Mouse (Mus musculus) heart, postnatal 25 days (tissue): ENCODE measurements around the gene Adgra1. TPM values are rescaled to one million over a fixed set of nuclear protein-coding genes. Genes with fewer than 3 reads are reported as not detected.

Experiments
- DNase-seq: peaks from one replicate; pipeline ENCODE4 v3.0.0; 2022; ENCODE audit warnings: low spot score
- intact Hi-C: fragments of 180-260 bp; cut with DNase I; formaldehyde crosslinking; loops from one replicate; pipeline ENCODE4 v1.15.1; 2025
- total RNA-seq, 2 experiments: library from RNA; stranded (reverse); gene quantifications; 2 replicates each; pipeline ENCODE4 v1.2.3; 2021

Adgra1 gene
- total RNA-seq, 2 experiments from 2014 or later = 0.28 TPM; not detected in 1

GRCm38 (mm10) chr7:139900456-139900855, 66.5 kb downstream of the Adgra1 start:
- no peak for DNase-seq
- intact Hi-C loops = no loop called here

GRCm38 (mm10) chr7:139900896-139901295, 66.9 kb downstream of the Adgra1 start:
- intact Hi-C loops = no loop called here

GRCm38 (mm10) chr7:139901981-139902380, 68.0 kb downstream of the Adgra1 start:
- intact Hi-C loops = no loop called here
- DNase-seq = no peak

More at GRCm38 (mm10) chr7:139900896-139901295, 66.9 kb downstream of the Adgra1 start:
- DNase-seq = no peak

GRCm38 (mm10) chr7:139905261-139905660, 71.3 kb downstream of the Adgra1 start:
- intact Hi-C loops = loop anchor here (2.0 kb wide), 2 partner anchors 90 to 158 kb away; no protein-coding TSS in a partner anchor
- no peak for DNase-seq

- no peak for DNase-seq
- intact Hi-C loops = loop anchor here (2.0 kb wide), 2 partner anchors 89 to 157 kb away; no protein-coding TSS in a partner anchor
Observed at GRCm38 (mm10) chr7:139905661-139906060, 71.7 kb downstream of the Adgra1 start.

- DNase-seq = no peak
- intact Hi-C loops = no loop called here
Observed at GRCm38 (mm10) chr7:139908176-139908575, 74.2 kb downstream of the Adgra1 start.

- intact Hi-C loops = no loop called here
- DNase-seq = no peak
Observed at GRCm38 (mm10) chr7:139909469-139909868, 75.5 kb downstream of the Adgra1 start.

- intact Hi-C loops = no loop called here
- no peak for DNase-seq
Observed at GRCm38 (mm10) chr7:139910204-139910835, 76.3 kb downstream of the Adgra1 start.

- intact Hi-C loops = no loop called here
- no peak for DNase-seq
Observed at GRCm38 (mm10) chr7:139914141-139915047, 80.4 kb downstream of the Adgra1 start.

- DNase-seq = no peak
- intact Hi-C loops = no loop called here
Observed at GRCm38 (mm10) chr7:139915646-139916257, 81.8 kb downstream of the Adgra1 start.

GRCm38 (mm10) chr7:139916345-139916744, 82.4 kb downstream of the Adgra1 start:
- intact Hi-C loops = no loop called here
- DNase-seq = no peak

- intact Hi-C loops = no loop called here
- no peak for DNase-seq
Observed at GRCm38 (mm10) chr7:139918262-139918661, 84.3 kb downstream of the Adgra1 start.

Other genes starting within 250 kb of the Adgra1 start
- gene Cfap46, start 150.4 kb upstream of the Adgra1 start, total RNA-seq = under 1 TPM in 1 of 2 experiments, not detected in 1; 0.16 TPM
- gene Kndc1, start 60.5 kb downstream of the Adgra1 start, total RNA-seq = not detected
- gene Utf1, start 109.6 kb downstream of the Adgra1 start, total RNA-seq = not detected
- gene 6430531B16Rik, start 144.6 kb downstream of the Adgra1 start, total RNA-seq = not detected
- gene Adam8, start 158.4 kb downstream of the Adgra1 start, total RNA-seq = under 1 TPM; 0.20 to 0.73 TPM
- 10 to 100 TPM; 10.9 to 11.2 TPM for gene Zfp511, start 202.2 kb downstream of the Adgra1 start, total RNA-seq
- gene Tubgcp2, start 202.5 kb downstream of the Adgra1 start, total RNA-seq = 10 to 100 TPM; 25.4 to 27.2 TPM
- gene Msx3, start 214.9 kb downstream of the Adgra1 start, total RNA-seq = not detected
- gene Caly, start 248.4 kb downstream of the Adgra1 start, total RNA-seq = not detected